ENCODE assay signal across 8 mouse cellular contexts in genomic region chr17:70488784-70489265, GRCm38 (mm10).
DNase-seq lines count a peak whose midpoint lies in the region; ATAC-seq and TF ChIP-seq lines count a peak whose summit lies in the region.

No protein-coding gene starts in this region.

- H3K27me3 ChIP-seq in midbrain, postnatal 0 days (ENCODE audit: insufficient read depth, low read length) = no peaks in the 10 kb centered on the region
- no peaks in the 10 kb centered on the region for H3K27me3 ChIP-seq in kidney, embryonic 16.5 days (ENCODE audit: insufficient read depth, low read length)

- no peaks in the 10 kb centered on the region for H3K4me1 ChIP-seq in midbrain, postnatal 0 days (ENCODE audit: insufficient read depth, low read length)
- H3K4me1 ChIP-seq in kidney, embryonic 16.5 days (ENCODE audit: insufficient read depth, low read length) = no peaks in the 10 kb centered on the region

- DNase-seq in 416B (ENCODE audit: low read depth) = peak; percentile 81
- peak; percentile 100 for DNase-seq in brain, adult 2 months (ENCODE audit: low read depth, low spot score)
- peak; percentile 62 to 72 for DNase-seq in layer of hippocampus, postnatal 25 days (ENCODE audit: extremely low spot score in 1 of 2, low spot score in 1 of 2)
- peak; percentile 92 for DNase-seq in midbrain, postnatal 0 days (ENCODE audit: low spot score)
- DNase-seq in spleen, adult 12 weeks (ENCODE audit: low spot score) = no peak
- DNase-seq in embryo, embryonic 10.5 days (ENCODE audit: low spot score) = no peak

- no peak overlapping the region for H3K4me2 ChIP-seq in midbrain, postnatal 0 days (ENCODE audit: low read depth, low read length, poor library complexity, severe bottlenecking)
- no peak overlapping the region for H3K4me2 ChIP-seq in kidney, embryonic 16.5 days (replicated peaks; ENCODE audit: low read depth, low read length)

- H3K27ac ChIP-seq in midbrain, postnatal 0 days (ENCODE audit: low read depth, low read length) = no peak overlapping the region
- no peak overlapping the region for H3K27ac ChIP-seq in kidney, embryonic 16.5 days (ENCODE audit: low read length)

- no peak overlapping the region for H3K9ac ChIP-seq in midbrain, postnatal 0 days (replicated peaks; ENCODE audit: low read length, poor library complexity, severe bottlenecking)
- H3K9ac ChIP-seq in kidney, embryonic 16.5 days (replicated peaks; ENCODE audit: low read length) = no peak overlapping the region

- no peaks in the 10 kb centered on the region for H3K36me3 ChIP-seq in midbrain, postnatal 0 days (ENCODE audit: insufficient read depth, low read length)
- no peaks in the 10 kb centered on the region for H3K36me3 ChIP-seq in kidney, embryonic 16.5 days (ENCODE audit: insufficient read depth, low read length)

- whole genome bisulfite sequencing in midbrain, postnatal 0 days = 64% methylated on average over 7 of the region's 7 CpGs
- 63% methylated on average over 7 of the region's 7 CpGs for WGBS in kidney, embryonic 16.5 days

- H3K9me3 ChIP-seq in midbrain, postnatal 0 days (ENCODE audit: low read length) = no peaks in the 10 kb centered on the region
- H3K9me3 ChIP-seq in kidney, embryonic 16.5 days (ENCODE audit: low read length) = no peaks in the 10 kb centered on the region

- no peak overlapping the region for H3K4me3 ChIP-seq in midbrain, postnatal 0 days (ENCODE audit: low read depth, low read length)
- H3K4me3 ChIP-seq in kidney, embryonic 16.5 days (ENCODE audit: low read length) = no peak overlapping the region

- ATAC-seq in frontal cortex, adult (ENCODE audit: low TSS enrichment) = peak; percentile 63
- ATAC-seq in midbrain, postnatal 0 days (ENCODE audit: low FRiP score) = peak; percentile 75
- no peak for ATAC-seq in kidney, embryonic 16.5 days (ENCODE audit: low FRiP score, low TSS enrichment)

- TF ChIP-seq CTCF in midbrain, postnatal 0 days (IDR thresholded peaks at IDR 0.05) = no peak

Comparison
In these comparisons a context has a peak if more than half of its experiments do, and no peak if none do; other contexts are left out.
1. DNase-seq: peak in 416B (single experiment), brain, adult 2 months (single experiment), layer of hippocampus, postnatal 25 days (2 of 2) and midbrain, postnatal 0 days (single experiment); none in spleen, adult 12 weeks (single experiment) and embryo, embryonic 10.5 days (single experiment).